Mouse (Mus musculus) brain, adult 2 months (tissue): Measurements from ENCODE around the gene Neu1.
"Not testable (repeated sequence)": the region's sequence is repeated elsewhere in the genome, so short reads cannot be mapped to it uniquely, and the experiment has no call there.

Experiments
- DNase-seq: peaks from one replicate; pipeline ENCODE4 v3.0.0; 2011; ENCODE audit warnings: low read depth, low spot score

Gene Neu1

DNA sequence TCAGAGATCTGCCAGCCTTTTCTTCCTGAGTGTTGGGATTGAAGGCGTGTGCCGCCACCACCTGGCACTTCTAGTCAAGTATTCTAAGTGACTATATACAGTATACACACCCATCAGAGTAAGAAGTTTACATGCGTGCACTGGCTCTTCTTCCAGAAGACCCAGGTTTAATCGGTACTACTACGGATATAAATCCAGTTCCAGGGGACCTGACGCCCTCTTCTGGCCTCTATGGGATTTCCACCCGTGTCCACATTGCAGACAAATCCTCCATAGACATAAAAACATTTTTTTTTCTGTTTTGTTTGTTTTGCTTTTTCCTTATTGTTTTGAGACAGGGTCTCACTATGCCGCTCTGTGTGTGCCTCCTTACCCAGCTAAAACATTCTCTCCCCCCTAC is 16.6 kb downstream of the Neu1 start:
- peak; percentile 43 for DNase-seq

DNA sequence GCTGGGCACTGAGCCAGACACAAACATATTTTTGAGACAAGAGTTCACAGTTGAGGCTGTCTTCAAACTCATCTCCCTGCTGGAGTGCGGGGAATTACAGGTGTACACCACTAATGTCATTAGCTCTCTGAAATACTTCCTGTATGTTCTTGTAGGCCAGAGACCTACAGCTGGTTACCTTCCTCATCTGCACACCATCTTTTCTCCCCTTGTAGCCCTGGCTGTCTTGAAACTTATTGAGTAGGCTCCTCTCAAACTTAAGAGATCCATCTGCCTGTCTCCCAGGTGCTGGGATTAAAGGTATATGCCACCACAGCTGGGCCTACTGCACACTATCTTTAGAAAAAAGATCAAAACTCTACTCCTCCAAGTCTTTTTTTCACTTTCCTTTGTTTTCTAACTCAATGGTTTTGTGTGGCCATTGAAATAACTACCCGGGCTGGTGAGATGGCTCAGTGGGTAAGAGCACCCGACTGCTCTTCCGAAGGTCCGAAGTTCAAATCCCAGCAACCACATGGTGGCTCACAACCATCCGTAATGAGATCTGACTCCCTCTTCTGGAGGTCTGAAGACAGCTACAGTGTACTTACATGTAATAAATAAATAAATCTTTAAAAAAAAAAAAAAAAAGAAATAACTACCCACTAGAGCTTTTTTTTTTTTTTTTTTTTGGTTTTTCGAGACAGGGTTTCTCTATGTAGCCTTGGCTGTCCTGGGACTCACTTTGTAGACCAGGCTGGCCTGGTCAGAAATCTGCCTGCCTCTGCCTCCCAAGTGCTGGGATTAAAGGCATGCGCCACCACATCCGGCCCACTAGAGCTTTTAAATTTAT is 17.9 kb downstream of the Neu1 start:
- DNase-seq = not testable (repeated sequence)

DNA sequence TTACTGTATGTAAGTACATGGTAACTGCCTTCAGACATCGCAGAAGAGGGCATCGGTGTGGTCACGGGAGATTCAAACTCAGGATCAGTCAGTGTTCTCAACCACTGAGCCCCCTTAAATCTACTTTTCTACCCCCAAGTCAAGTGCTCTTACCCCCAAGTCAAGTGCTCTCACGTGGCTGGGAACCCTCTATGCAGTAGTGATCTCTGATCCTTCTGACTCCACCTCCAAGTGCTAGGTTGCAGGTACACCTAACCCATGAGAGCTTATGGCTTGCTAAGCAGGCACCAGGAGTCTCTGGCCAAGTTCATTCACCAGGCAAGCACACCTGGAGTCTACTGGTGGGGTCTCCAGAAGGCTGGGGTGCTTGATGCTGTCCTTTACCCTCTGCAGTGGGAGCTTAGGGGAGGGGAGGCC is 18.5 kb downstream of the Neu1 start:
- no peak for DNase-seq

DNA sequence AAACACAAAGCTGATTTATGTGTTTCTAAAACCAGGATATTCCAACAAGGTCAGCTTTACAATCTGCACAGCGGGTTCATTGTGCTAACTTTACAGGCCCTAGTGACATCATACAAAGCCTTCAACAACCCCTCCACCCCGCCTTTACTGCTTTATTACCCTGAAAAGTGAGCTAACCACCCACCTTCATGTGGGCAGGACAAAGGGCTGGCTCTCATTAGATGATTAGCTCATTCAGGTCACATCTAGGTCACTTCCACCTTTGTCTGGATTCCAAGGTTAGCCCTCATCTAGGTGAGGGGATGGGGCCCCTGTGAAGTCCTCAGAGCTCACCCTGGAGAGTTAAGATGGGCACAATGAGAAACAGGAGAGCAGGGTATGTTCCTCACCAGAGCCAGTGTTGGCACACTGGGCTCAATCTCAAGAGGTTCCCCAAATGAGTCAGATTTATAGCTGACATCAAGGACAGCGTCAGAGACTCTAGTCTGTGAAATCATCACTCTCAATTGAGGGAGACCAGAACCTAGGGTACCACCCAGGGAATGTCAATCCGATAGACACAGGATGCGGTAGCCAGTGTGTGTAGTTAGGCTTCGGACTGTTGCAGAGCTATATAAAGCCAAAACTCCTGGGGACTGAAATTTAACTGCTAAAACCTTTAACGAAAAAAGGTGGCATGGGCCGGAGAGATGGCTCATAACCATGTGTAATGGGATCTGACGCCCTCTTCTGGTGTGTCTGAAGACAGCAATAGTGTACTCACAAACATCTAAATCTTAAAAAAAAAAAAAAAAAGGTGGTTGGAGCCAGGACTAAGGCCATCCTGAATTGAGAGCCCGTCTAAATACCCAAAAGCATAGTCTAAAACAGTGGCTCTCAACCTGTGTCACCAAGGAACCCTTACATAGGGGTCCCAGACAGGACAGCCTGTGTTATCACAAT is 19.7 kb downstream of the Neu1 start:
- DNase-seq = no peak

DNA sequence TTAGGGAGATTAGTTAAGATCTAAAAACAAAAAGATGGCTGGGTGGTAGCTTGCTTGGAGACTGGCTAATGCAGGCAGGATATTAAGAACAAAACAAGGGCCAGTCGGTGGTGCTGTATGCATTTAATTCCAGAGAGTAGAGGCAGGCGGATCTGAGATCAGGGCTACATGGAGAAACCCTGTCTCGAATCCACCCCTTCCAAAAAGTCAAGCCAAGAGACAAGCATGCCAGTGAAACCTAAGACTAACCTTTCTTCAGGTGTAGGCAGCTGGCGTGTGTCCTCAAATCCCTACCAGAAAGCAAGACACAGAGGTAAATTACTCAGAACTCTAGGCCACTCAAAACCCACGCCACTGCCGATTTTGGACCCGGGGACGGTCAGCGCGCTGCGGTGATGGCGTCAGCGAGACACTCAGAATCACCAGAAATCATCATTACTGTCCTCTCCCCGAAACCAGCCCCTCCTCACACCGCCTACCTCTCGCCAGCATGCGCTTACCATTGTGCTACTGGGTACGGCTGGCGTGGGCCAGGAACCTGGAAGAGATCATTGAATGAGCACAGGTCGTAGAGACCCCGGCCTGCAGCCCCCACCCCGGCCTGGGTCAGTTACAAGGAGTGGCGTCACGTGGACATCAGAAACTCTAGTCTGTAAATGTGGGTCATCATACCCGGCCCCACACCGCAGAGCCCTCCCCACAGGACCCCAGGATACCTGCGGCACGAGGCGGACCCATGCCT is 20.8 kb downstream of the Neu1 start:
- DNase-seq = peak; percentile 53

DNA sequence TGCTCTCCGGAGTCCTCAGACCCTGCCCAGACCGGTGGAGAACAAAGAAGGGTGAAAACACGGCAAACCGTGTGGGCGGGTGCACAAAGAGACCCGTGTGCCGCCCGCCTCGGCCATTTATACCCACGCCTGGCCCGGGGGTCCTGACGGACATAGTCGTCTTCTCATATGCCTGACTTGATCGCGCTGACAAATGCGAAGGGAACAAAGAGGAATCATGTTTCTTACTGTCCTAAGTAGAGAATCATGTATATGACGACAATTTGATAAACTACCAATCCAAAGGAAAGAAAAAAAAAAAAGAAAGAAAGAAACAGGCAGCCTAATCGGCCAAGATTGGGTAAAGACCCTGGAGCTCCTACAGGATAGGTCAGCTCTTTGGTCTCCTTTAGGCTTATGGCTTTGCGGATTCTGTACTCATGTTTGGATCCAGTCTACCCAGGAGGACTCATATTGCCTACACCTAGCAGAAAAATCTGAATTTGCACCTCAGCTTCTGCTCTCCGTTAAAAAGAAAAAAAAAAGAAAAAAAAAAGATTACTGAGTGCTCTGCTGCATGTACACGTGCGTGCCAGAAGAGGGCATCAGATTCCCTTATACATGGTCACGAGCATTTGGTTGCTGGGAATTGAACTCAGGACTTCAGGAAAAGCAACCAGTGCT is 21.5 kb downstream of the Neu1 start:
- peak; percentile 85 for DNase-seq

DNA sequence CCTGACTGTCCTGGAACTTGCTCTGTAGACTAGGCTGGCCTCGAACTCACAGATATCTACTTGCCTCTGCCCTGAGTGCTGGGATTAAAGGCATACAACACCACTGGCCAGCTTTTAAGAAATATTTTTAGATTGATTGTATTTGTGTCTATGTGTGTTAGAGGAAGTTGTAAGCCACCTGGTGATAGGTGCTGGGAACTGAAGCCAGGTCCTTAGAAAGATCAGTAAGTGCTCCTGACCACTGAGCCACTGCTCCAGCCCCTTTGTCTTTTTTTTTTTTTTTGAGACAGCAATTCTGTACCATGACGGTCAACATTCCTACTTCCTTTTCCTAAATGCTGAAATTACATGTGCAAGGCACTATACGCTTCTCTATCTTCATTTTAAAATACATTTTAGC is 22.2 kb downstream of the Neu1 start:
- DNase-seq = no peak

DNA sequence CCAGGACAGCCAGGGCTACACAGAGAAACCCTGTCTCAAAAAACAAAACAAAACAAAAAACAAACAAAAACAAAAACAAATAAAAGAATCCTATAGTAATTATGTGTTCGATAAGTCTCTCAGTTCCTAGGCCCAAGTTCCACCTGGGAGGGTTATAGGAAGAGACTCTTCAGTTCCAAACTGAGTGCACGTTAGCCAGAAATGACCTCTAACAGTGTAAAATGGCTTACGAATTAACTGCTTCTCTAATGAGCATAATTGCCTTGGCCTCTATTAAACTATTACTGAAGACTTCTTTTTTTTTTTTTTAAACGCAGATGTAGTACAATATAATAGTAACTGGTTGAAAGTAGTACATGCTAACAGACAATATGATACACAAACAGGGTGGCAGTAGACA is 22.9 kb downstream of the Neu1 start:
- no peak for DNase-seq

DNA sequence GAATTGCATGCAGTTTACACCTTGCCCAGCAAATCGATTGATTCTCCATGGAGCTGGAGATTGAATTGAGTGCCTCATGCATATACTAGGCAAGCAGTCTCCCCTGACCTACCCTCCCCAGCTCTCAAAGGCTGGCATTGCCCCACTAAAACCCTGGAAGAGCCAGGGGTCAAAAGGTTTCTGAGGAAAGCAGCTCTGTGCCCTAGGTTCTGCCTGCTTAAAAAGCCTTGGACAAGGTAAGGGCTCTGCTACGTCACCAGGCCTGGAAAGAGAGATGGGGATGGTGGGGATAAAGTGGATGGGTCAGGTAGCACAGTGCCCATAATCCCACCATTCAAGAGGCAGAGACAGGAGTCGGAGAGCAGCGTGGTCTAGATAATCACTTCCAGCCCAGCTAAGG is 23.8 kb downstream of the Neu1 start:
- DNase-seq = no peak

DNA sequence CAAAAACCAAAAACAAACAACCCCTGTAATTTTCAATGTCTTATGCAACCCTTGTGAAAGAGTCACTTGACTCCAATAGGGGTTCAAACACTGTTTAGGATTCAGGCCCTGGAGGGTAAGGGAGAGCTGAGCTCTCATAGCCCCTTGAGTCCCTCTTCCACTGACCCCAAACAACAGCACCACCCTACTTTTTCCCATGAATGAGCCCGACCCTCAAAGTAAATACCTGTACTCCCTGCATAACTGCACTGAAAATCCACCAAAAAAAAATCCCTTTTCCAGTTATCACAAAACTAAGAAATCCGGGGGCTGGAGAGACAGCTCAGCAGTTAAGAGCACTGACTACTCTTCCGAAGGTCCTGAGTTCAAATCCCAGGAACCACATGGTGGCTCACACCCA is 24.8 kb downstream of the Neu1 start:
- DNase-seq = no peak

DNA sequence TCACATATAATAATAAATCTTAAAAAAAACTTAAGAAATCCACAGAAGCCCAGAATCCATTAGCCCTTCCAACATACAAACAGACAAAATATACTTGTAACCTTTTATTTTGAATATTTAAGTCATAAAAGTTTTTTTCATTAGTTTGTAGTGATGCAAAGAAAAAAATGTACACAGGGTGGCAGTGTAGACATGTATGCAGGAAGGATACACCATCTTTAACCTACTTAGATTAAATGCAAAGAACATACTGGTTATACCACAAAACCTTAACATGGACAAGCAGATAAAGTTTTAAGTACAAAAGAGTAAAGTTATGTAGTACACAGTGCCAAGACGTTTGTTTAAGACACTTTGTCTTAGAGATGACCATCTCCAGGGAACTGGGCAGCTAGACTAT is 25.3 kb downstream of the Neu1 start:
- no peak for DNase-seq

DNA sequence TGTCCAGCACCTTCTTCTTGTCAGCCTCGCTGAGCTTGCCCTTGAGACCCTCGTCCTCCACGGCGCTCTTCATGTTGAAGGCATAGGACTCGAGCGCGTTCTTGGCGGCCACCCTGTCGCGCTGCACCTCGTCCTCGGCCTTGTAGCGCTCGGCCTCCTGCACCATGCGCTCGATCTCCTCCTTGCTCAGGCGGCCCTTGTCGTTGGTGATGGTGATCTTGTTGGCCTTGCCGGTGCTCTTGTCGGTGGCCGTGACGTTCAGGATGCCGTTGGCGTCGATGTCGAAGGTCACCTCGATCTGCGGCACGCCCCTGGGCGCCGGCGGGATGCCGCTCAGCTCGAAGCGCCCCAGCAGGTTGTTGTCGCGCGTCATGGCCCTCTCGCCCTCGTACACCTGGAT is 26.2 kb downstream of the Neu1 start:
- not testable (repeated sequence) for DNase-seq

DNA sequence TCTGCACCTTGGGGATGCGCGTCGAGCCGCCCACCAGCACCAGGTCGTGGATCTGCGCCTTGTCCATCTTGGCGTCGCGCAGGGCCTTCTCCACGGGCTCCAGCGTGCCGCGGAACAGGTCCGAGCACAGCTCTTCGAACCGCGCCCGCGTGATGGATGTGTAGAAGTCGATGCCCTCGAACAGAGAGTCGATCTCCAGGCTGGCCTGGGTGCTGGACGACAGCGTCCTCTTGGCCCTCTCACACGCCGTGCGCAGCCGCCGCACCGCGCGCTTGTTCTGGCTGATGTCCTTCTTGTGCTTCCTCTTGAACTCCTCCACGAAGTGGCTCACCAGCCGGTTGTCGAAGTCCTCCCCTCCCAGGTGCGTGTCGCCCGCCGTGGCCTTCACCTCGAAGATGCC is 26.9 kb downstream of the Neu1 start:
- DNase-seq = not testable (repeated sequence)

DNA sequence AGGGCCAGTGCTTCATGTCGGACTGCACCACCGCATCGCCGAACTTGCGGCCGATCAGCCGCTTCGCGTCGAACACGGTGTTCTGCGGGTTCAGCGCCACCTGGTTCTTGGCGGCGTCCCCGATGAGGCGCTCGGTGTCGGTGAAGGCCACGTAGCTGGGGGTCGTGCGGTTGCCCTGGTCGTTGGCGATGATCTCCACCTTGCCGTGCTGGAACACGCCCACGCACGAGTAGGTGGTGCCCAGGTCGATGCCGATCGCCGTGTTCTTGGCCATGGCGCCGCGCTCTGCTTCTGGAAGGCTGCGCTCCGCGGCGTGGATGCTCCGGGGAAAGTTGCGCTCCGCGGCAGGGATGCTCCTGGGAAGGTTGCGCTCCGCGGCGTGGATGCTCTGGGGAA is 27.7 kb downstream of the Neu1 start:
- DNase-seq = not testable (repeated sequence)

DNA sequence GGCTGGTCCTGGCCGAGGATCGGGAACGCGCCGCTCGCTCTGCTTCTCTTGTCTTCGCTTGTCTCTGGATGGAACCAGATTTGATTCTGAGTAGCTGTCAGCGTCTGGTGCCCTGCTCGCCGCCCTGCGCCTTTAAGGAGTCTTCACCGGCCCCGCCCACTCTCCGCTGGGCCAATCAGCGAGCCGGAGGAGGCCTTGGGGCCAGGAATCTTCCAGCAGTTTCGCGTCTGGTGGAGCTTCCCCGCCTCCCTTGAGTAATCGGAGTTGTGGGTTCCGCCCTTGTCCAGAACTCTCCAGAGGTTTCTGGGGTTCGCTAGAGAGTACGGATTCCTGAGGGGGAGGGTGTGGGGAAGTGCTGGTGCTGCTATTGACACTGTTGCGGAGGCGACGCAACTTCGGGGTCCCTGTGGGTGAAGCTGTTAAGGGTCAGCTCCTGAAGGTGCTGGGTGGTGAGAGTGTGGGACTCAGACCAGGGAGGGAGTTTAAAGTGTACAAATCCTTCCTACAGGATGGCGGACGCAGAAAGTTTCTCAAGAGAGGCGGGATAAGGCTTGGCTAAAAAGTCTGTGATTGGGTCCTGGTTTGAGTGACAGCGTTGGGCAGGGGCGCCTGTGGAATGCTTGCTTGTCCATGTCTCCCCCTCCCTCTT is 28.2 kb downstream of the Neu1 start, which contains the start of gene Hspa1b:
Hspa1b (minus strand) TSS at position 109 of the 649 bp plus-strand sequence.
- DNase-seq = peak; percentile 80

DNA sequence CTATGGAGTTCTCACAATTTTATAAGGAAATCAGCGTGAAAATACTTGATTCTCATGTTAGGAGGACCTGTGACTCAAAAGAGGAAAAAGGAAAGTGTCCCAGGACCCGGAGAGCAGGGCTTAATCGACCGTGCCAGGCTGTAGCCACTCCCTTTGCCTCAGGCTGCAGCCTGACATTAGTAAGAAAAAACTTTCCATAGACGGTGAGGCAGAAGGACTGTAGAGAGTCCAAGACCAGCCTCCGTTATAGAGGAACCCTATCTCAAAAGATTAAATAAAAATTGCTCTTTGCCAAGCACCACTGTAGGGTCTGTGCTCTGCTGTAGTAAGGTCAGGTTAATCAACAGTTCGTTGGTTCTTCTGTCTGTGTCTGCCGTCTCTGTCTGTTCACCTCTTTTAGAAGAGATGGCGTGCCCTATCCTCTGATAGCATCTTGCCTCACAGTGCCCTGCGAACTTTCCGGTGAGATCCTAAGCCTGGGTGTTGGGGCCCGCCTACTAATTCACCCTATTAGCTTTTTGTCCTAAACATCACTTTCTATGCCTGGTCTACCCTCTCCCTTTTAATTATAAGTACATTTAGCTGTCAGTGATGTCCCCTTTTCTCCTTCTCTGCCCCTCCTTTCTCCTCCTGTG is 28.9 kb downstream of the Neu1 start:
- DNase-seq = no peak

DNA sequence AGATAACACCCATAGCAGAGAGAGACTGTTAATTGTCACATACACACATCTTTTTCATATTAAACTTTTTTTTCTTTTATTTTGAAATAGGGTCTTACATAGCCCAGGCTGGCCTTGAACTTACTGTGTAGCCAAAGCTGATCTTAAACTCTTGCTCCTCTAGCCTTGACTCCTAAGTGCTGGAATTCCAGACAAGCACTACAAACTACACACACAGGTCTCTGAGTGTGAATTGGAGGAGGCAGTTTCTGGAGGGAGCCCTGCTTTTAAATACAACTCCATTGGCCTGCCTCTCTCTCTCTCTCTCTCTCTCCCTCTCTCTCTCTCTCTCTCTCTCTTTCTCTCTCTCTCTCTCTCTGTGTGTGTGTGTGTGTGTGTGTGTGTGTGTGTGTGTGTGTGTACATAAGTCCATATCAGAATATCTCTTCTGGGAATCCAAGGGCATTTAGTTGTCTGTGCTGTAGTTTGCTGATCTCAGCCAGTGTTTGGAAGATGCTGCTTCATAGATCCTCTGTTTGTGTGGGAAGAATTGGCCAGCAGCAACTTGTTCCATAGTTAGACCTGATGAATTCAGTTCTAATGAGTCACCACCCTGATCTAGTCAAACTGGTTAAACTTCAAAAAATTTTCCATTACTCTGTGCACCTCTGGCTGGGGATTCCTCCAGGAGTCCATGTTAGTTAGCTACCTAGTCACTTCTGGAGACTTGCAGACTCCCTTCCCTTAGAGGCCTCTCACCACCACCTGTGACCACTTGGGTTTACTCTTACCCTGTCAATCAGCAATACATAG is 29.8 kb downstream of the Neu1 start:
- DNase-seq = peak; percentile 66

DNA sequence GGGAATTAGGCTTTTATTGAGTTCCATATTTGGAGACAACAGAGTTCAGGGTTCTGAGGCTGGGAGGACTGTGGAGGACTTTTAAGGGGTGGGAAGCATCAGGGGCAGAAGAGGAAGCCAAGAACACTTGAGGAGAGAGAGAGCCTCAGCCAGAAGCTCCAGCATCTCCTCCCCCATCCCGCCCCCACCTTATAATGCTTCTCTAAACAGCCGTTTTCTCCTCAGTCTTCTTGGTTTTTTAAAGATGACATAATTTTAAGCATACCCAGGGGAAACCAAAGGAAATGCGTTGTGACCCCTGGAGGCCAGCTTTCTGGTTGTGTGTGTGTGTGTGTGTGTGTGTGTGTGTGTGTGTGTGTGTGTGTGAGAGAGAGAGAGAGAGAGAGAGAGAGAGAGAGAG is 31.1 kb downstream of the Neu1 start:
- DNase-seq = peak; percentile 42

DNA sequence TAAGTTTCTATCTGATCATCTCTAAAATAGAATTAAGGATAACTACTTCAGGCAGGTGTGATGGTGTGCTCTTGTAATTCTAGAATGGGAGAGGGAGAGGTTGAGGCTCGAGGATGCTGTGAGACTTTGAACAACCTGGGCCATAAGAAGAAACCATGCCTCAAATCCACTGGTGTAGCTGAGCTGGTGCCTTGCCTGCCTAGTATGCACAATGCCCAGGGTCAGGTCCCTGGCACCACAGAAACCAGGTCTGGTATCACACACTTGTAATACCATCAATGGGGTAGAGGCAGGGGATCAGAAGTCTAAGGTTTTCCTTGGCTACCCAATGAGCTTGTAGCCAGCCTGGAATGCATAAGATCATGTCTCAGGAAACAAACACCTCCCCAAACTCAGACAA is 31.8 kb downstream of the Neu1 start:
- DNase-seq = no peak
